Mouse (Mus musculus) heart, adult 10 weeks (tissue): ENCODE data around the gene Gm8050. TPM values are rescaled to one million over a fixed set of nuclear protein-coding genes. Genes with fewer than 3 reads are reported as not detected.

Experiments
- polyA plus RNA-seq: library from polyadenylated mRNA; stranded (reverse); fragments of 350-450 nt; fragmentation: Illumina TruSeq; extraction: RNeasy Lipid Tissue Mini Kit (QIAGEN cat#74804); gene quantifications from one replicate; pipeline ENCODE4 v1.2.3, GENCODE M21; 2014; ENCODE audit warnings: low read depth, low replicate concordance

Gene Gm8050
- polyA plus RNA-seq: not detected

GRCm38 (mm10) chr14:6720151-6720550 lies at the start of gene Gm8050:
Gm8050 (minus strand) TSS chr14:6720251.

GRCm38 (mm10) chr14:6742232-6742631 lies 22.2 kb upstream of the Gm8050 start, which contains the start of gene Gm3636:
Gm3636 (minus strand) TSS chr14:6742332.

GRCm38 (mm10) chr14:6684070-6684469 lies 36.0 kb downstream of the Gm8050 start, which contains the start of gene Gm10251:
Gm10251 (minus strand) TSS chr14:6684170.

Other genes starting within 250 kb of the Gm8050 start
- gene Gm8356, start 183.0 kb downstream of the Gm8050 start, polyA plus RNA-seq: not detected
- not detected for gene Gm3629, start 129.6 kb downstream of the Gm8050 start, polyA plus RNA-seq
- not detected for gene Gm3460, start 97.8 kb downstream of the Gm8050 start, polyA plus RNA-seq
- gene Gm10251, start 36.1 kb downstream of the Gm8050 start, polyA plus RNA-seq: not detected
- 1.7 TPM for gene Gm3636, start 22.1 kb upstream of the Gm8050 start, polyA plus RNA-seq
- not detected for gene Gm8362, start 54.2 kb upstream of the Gm8050 start, polyA plus RNA-seq
- gene Gm3642, start 120.1 kb upstream of the Gm8050 start, polyA plus RNA-seq: not detected
- gene Gm3667, start 169.7 kb upstream of the Gm8050 start, polyA plus RNA-seq: 0.34 TPM